Mouse (Mus musculus) erythroblast, embryonic 14.5 days (primary cell): ENCODE measurements around the gene Lrsam1.

Experiments
- GATA1 ChIP-seq: IDR thresholded peaks from 2 replicates; pipeline ENCODE4 v1.6.1; 2012; ENCODE audit warnings: low read length, inconsistent platforms, mixed read lengths
- TAL1 ChIP-seq: IDR thresholded peaks from 3 replicates; pipeline ENCODE4 v1.6.1; 2012; ENCODE audit warnings: low read length, inconsistent platforms, mixed read lengths

GRCm38 (mm10) chr2:32940483-32940882, 20.9 kb downstream of the Lrsam1 start:
- TF ChIP-seq TAL1 (no peak), GATA1 (no peak)
